In genomic region chr6:64480592-64480991, GRCm38 (mm10) we compare ENCODE assay signal across 19 mouse cellular contexts.
"Had no signal": no experiment of that assay in that cellular context is flagged by ENCODE, and none has a peak within 500 bp of the region (broad histone marks: within the 10 kb centered on the region; RNA-seq: fewer than 3 reads in every experiment).

No protein-coding gene starts in this region.

- DNase-seq: liver, embryonic 13.5 days; liver, postnatal 0 days; lung, adult 2 months; lung, postnatal 14 days; lung, postnatal 36 days; midbrain, embryonic 14.5 days; right cerebral cortex, postnatal 14 days; thymus, adult 2 months; thymus, postnatal 25 days; thymus, postnatal 4 days had no signal

- H3K36me3 ChIP-seq: liver, embryonic 13.5 days; liver, embryonic 15.5 days; lung, embryonic 15.5 days; stomach, embryonic 15.5 days had no signal

- H3K27me3 ChIP-seq: liver, embryonic 13.5 days; liver, embryonic 15.5 days; lung, embryonic 15.5 days; megakaryocyte, embryonic 14.5 days; stomach, embryonic 15.5 days had no signal

- H3K27ac ChIP-seq: liver, embryonic 13.5 days; liver, embryonic 15.5 days; lung, embryonic 15.5 days; macrophage; stomach, embryonic 15.5 days; stomach, postnatal 0 days had no signal

- H3K4me3 ChIP-seq: liver, embryonic 13.5 days; liver, embryonic 15.5 days; lung, embryonic 15.5 days; megakaryocyte, embryonic 14.5 days; stomach, embryonic 15.5 days had no signal

- H3K9ac ChIP-seq: liver, embryonic 13.5 days; liver, embryonic 15.5 days; liver, postnatal 0 days; lung, embryonic 15.5 days; stomach, embryonic 15.5 days had no signal

- H3K4me1 ChIP-seq: liver, embryonic 13.5 days; liver, embryonic 15.5 days; lung, embryonic 15.5 days; megakaryocyte, embryonic 14.5 days; stomach, embryonic 15.5 days had no signal

- H3K4me2 ChIP-seq: liver, embryonic 13.5 days; liver, embryonic 15.5 days; lung, embryonic 15.5 days; midbrain, embryonic 11.5 days; stomach, embryonic 15.5 days had no signal

- H3K9me3 ChIP-seq: liver, embryonic 13.5 days; liver, embryonic 15.5 days; lung, embryonic 15.5 days; stomach, embryonic 15.5 days had no signal

- ATAC-seq: liver, postnatal 0 days; lung, postnatal 0 days; midbrain, embryonic 16.5 days had no signal
